Mouse (Mus musculus): ENCODE measurements around the gene Prmt7. TPM values are rescaled to one million over a fixed set of nuclear protein-coding genes. Genes with fewer than 3 reads are reported as not detected.

Prmt7 gene
- polyA plus RNA-seq, 1 experiment: 36.7 TPM

DNA sequence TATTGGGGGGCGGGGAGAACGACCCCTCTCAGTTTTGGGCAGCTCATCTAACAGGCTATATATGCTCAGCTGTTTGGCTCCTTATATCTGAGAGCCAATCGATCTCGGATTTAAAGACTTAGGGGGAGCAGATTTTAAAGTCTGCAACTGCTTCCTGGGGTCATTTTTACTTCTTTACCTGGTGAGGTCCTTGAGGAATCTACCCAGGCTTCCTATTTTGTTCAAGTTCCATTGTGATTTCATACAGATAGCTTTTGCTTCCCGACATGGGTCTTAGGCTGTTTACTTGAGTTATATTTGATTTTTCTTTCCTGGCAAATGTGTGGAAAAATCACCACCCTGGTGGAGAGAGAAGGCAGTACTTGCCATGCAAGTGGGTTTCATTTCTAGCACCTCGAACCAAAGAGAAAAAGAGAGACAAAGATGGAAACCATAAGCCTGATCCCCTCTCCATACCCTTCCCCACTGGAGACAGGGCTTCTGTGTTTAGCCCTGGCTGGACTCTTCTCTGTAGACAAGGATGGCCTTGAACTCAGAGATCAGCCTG lies 40.7 kb upstream of the Prmt7 start:
- 28% methylated on average over 6 of the region's 6 CpGs for WGBS
- Histone ChIP-seq H3K27ac (ENCODE audit: control insufficient read depth, insufficient read depth, low read length) (no peak overlapping the region), H3K4me1 (replicated peaks; ENCODE audit: control insufficient read depth, insufficient read depth, low read length) (peaks cover 9% of the 10 kb centered on the region), H3K27me3 (ENCODE audit: control insufficient read depth, insufficient read depth, low read length) (no peaks in the 10 kb centered on the region), H3K4me3 (ENCODE audit: control insufficient read depth, insufficient read depth, low read length) (no peak overlapping the region), H3K36me3 (ENCODE audit: control insufficient read depth, insufficient read depth, low read length) (no peaks in the 10 kb centered on the region)
- DNase-seq: no peak
- TF ChIP-seq POLR2A (IDR thresholded peaks at IDR 0.05; ENCODE audit: control insufficient read depth, extremely low read depth, insufficient read depth, low read length, poor library complexity) (no peak), CTCF (IDR thresholded peaks at IDR 0.05; ENCODE audit: borderline replicate concordance, control insufficient read depth, extremely low read depth, insufficient read depth, low read length, poor library complexity) (no peak)

DNA sequence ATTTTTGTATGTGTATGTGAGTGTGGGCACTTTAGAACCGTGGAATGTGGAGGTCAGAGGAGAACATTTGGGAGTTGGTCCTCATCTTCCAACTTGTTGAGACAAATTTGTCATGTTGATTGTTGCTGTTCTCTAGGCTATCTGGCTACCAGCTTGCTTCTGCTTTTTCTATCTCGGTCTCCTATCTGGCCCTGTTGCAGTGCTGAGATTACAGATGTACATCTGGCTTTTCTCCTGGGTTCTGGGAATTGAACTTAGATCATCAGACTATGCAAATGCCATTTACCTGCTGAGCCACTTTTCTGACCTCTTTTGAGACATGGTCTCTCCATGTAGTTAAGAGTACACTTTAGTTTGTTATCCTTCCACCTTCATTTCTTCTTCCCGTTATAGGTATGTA lies 37.2 kb upstream of the Prmt7 start:
- H3K36me3 ChIP-seq (ENCODE audit: control insufficient read depth, insufficient read depth, low read length): no peaks in the 10 kb centered on the region; the same call in 1 of the 2 replicates
- DNase-seq: no peak
- H3K27me3 ChIP-seq (ENCODE audit: control insufficient read depth, insufficient read depth, low read length): no peaks in the 10 kb centered on the region
- TF ChIP-seq CTCF (IDR thresholded peaks at IDR 0.05; ENCODE audit: borderline replicate concordance, control insufficient read depth, extremely low read depth, insufficient read depth, low read length, poor library complexity) (no peak), POLR2A (IDR thresholded peaks at IDR 0.05; ENCODE audit: control insufficient read depth, extremely low read depth, insufficient read depth, low read length, poor library complexity) (no peak)
- no peak overlapping the region for H3K4me3 ChIP-seq (ENCODE audit: control insufficient read depth, insufficient read depth, low read length)
- WGBS: 92% methylated on average over 3 of the region's 3 CpGs
- H3K4me1 ChIP-seq (replicated peaks; ENCODE audit: control insufficient read depth, insufficient read depth, low read length): peaks cover 5% of the 10 kb centered on the region
- no peak overlapping the region for H3K27ac ChIP-seq (ENCODE audit: control insufficient read depth, insufficient read depth, low read length)

DNA sequence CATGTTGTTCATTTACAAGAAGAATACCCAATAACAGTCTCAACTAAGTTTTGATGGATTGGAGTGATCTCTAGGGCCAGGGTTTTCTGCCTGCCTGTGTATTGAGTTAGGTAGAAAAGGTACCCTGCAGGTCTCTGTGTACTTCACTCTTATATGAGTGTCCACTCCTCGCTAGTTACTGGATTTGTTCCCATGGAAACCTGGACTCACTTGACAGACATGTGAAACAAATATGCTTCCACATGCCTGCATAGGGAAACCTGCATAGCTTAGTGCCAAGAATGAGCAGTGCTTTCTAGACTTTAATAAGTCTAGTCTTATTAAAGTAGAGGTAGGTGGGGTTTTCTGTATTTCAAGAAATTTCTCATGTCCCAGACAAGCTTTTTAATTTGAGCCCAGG lies 33.8 kb upstream of the Prmt7 start:
- no peak overlapping the region for H3K27ac ChIP-seq (ENCODE audit: control insufficient read depth, insufficient read depth, low read length)
- H3K4me1 ChIP-seq (replicated peaks; ENCODE audit: control insufficient read depth, insufficient read depth, low read length): no peaks in the 10 kb centered on the region
- no peak overlapping the region for H3K4me3 ChIP-seq (ENCODE audit: control insufficient read depth, insufficient read depth, low read length)
- no peaks in the 10 kb centered on the region for H3K27me3 ChIP-seq (ENCODE audit: control insufficient read depth, insufficient read depth, low read length)
- H3K36me3 ChIP-seq (ENCODE audit: control insufficient read depth, insufficient read depth, low read length): peaks cover 4% of the 10 kb centered on the region; the same call in 1 of the 2 replicates
- 74% methylated on average over 1 of the region's 1 CpGs for WGBS
- DNase-seq: no peak
- no peak for TF ChIP-seq POLR2A (IDR thresholded peaks at IDR 0.05; ENCODE audit: control insufficient read depth, extremely low read depth, insufficient read depth, low read length, poor library complexity)
- TF ChIP-seq CTCF (IDR thresholded peaks at IDR 0.05; ENCODE audit: borderline replicate concordance, control insufficient read depth, extremely low read depth, insufficient read depth, low read length, poor library complexity): no peak

DNA sequence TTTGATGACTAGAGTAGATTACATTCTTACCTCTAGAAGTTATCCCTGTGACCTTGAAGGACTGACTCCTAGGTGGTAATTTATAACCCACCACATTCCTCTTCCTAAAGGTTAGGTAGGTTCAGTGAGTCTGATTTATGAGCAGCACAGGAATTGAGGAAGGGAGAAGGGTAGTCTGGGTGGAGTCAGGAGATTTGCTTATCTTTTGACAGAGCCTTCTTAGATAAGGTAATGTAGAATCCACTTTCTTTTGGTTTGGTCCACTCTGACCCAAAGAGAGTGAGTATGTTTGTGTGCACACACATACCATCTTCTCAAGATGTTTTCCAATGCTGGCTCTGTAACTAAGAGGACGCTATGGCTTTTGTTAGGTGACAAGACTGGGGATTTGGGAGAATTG lies 33.1 kb upstream of the Prmt7 start:
- no peak for DNase-seq
- Histone ChIP-seq H3K36me3 (ENCODE audit: control insufficient read depth, insufficient read depth, low read length) (peaks cover 10% of the 10 kb centered on the region; the same call in 1 of the 2 replicates), H3K27me3 (ENCODE audit: control insufficient read depth, insufficient read depth, low read length) (no peaks in the 10 kb centered on the region), H3K4me1 (replicated peaks; ENCODE audit: control insufficient read depth, insufficient read depth, low read length) (no peaks in the 10 kb centered on the region), H3K4me3 (ENCODE audit: control insufficient read depth, insufficient read depth, low read length) (no peak overlapping the region), H3K27ac (ENCODE audit: control insufficient read depth, insufficient read depth, low read length) (no peak overlapping the region)
- WGBS: 93% methylated on average over 1 of the region's 1 CpGs
- TF ChIP-seq CTCF (IDR thresholded peaks at IDR 0.05; ENCODE audit: borderline replicate concordance, control insufficient read depth, extremely low read depth, insufficient read depth, low read length, poor library complexity) (no peak), POLR2A (IDR thresholded peaks at IDR 0.05; ENCODE audit: control insufficient read depth, extremely low read depth, insufficient read depth, low read length, poor library complexity) (no peak)

DNA sequence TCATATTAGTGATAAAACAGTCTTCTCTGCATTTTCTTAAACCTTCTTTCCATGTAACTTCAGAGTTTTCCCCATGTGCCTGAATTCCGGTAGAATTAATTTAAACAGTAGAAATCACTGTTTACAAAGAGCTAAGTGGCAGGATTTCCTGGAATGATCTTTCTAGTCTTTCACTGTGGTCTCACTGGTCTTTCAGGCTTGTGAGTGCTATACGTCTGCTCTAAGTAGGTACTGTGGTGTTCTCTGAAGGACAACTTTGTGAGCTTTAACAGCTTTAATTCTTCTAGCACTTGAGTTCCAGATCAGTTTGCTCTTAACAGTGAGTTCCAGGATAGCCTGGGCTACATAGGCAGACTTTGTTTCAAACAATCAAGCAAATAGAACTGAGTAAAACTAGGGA lies 32.3 kb upstream of the Prmt7 start:
- DNase-seq: no peak
- H3K4me3 ChIP-seq (ENCODE audit: control insufficient read depth, insufficient read depth, low read length): no peak overlapping the region
- H3K27ac ChIP-seq (ENCODE audit: control insufficient read depth, insufficient read depth, low read length): no peak overlapping the region
- TF ChIP-seq POLR2A (IDR thresholded peaks at IDR 0.05; ENCODE audit: control insufficient read depth, extremely low read depth, insufficient read depth, low read length, poor library complexity) (no peak), CTCF (IDR thresholded peaks at IDR 0.05; ENCODE audit: borderline replicate concordance, control insufficient read depth, extremely low read depth, insufficient read depth, low read length, poor library complexity) (no peak)
- H3K27me3 ChIP-seq (ENCODE audit: control insufficient read depth, insufficient read depth, low read length): no peaks in the 10 kb centered on the region
- no peaks in the 10 kb centered on the region for H3K4me1 ChIP-seq (replicated peaks; ENCODE audit: control insufficient read depth, insufficient read depth, low read length)
- H3K36me3 ChIP-seq (ENCODE audit: control insufficient read depth, insufficient read depth, low read length): peaks cover 10% of the 10 kb centered on the region; the same call in 1 of the 2 replicates
- 94% methylated on average over 2 of the region's 2 CpGs for WGBS

DNA sequence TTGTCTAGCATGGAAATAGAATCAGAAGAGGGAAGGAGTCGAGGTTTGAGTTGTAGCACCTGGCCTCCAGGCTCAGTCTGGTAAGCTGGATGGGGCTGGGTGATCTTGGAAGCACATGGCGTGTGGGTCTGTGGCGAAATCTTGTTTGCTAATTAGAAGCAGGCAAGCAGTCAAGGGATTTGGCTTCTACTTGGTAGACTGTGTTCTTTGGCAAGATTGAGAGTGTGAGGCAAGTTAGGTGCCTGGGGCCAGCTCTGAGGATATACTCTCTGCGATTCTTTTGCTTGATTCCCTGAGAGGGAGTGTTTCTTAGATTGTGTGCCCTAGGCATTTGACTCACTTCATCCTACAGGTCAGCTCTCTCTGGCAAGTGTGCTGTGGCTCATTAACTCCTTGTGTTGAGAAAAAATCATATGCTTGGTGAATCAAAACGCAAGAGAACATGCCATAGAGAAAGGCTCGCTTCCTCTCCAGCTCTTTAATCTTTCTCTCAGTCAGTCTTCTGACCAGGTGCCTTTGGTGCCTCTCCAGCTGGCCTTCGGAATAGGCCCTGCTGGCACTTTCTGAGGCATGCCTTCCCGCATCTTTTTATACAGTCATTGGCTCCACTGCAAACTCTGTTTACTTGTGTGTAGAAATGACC lies 25.0 kb upstream of the Prmt7 start:
- no peak for DNase-seq
- Histone ChIP-seq H3K27ac (ENCODE audit: control insufficient read depth, insufficient read depth, low read length) (no peak overlapping the region), H3K27me3 (ENCODE audit: control insufficient read depth, insufficient read depth, low read length) (no peaks in the 10 kb centered on the region), H3K4me1 (replicated peaks; ENCODE audit: control insufficient read depth, insufficient read depth, low read length) (no peaks in the 10 kb centered on the region), H3K36me3 (ENCODE audit: control insufficient read depth, insufficient read depth, low read length) (0 out of 2 replicates have a peak, but pooled peaks cover 6% of the 10 kb centered on the region), H3K4me3 (ENCODE audit: control insufficient read depth, insufficient read depth, low read length) (no peak overlapping the region)
- WGBS: 92% methylated on average over 8 of the region's 8 CpGs
- TF ChIP-seq CTCF (IDR thresholded peaks at IDR 0.05; ENCODE audit: borderline replicate concordance, control insufficient read depth, extremely low read depth, insufficient read depth, low read length, poor library complexity) (no peak), POLR2A (IDR thresholded peaks at IDR 0.05; ENCODE audit: control insufficient read depth, extremely low read depth, insufficient read depth, low read length, poor library complexity) (no peak)

All from thymus, adult 2 months (tissue).